Mouse (Mus musculus) naive thymus-derived CD4-positive, alpha-beta T cell, adult 2 months (primary cell): ENCODE results near the gene Qprt.

ENCODE experiments used
- DNase-seq: peaks from one replicate; pipeline ENCODE4 v3.0.0-alpha.2; 2011; ENCODE audit warnings: low read depth

Gene Qprt

GRCm38 (mm10) chr7:127121911-127122270 lies at the start of gene Qprt:
Gene Qprt (minus strand): TSS chr7:127122226.
- DNase-seq, result no peak

DNA sequence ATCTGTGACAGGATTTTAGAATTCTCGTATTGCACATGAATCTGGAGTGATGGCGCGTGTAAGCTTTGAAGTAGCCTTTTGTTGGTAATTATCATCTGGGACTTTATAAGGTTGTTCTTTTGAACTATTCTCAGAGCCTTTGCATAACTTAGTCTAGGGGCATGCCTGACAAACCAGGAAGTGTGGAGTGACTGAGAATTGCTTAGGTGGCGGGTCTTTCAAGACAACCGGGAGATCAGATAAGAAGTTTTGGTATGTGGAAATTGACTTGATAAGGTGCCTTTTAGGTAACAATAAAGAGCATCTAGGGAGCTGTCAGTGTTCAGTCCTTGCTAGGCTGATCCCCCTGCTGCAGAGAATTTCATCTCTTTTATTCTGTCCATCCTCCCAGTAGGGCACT lies 44.5 kb upstream of the Qprt start:
- DNase-seq, result peak; percentile 55

DNA sequence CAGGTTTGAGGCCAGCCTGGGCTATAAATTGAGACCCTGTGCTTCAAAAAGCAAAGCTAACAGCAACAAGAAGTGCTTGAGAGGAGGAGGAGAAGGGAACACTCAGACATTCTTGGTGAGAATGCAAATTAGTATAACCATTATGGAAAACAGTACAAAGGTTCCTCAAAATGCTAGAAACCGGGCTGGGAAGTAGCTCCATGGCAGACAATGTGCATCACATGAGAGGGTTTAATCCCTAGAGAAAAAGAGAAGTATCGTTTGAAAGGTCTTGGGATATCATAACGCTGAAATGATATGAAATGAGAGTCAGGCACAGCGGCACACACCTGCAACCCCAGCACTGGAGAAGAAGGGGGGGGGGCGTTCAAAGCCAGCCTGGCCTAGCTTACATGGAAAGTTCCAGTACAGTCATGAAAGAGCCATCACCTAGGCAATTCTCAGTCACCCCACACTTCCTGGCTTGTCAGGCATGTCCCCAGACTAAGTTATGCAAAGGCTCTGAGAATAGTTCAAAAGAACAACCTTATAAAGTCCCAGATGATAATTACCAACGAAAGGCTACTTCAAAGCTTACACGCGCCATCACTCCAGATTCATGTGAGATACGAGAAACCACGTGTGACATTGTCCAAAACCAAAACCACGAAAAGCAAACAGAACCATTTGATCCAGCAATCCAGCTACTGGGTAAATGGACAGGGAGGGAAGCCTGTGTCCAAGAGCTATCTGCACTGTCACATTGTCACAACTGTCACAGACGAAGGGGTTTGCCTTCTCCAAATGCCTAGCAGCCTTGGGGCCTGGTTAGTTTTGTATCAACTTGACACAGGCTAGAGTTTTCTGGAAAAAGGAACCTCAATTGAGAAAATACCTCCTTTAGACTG lies 43.8 kb upstream of the Qprt start:
- peak; percentile 69 for DNase-seq

- no peak for DNase-seq
These were observed 42.0 kb upstream of the Qprt start for GRCm38 (mm10) chr7:127164002-127164401.

- DNase-seq, result no peak
These were observed 40.5 kb upstream of the Qprt start for GRCm38 (mm10) chr7:127162546-127162945.

DNA sequence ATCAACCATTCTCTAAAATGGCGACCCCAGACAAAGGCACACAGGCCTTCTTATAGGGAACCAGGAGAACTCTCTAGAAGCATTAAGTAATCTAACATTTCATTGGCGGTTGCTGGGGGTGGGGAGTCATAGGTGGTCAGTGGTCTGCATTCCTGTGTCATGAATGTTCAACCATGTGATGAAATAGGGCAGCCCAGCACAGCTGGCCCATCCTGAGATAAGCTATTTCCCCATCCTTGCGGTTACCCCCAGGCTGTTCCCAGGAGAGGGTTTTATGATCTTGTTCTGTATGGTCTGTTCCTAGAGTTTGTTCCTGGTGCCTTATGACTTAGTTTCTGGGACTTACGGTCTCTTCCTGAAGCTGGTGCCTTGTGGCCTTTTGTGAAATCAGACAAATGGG lies 35.5 kb upstream of the Qprt start:
- DNase-seq, result no peak

- DNase-seq, result no peak
These were observed 31.5 kb upstream of the Qprt start for GRCm38 (mm10) chr7:127153477-127153876.

DNA sequence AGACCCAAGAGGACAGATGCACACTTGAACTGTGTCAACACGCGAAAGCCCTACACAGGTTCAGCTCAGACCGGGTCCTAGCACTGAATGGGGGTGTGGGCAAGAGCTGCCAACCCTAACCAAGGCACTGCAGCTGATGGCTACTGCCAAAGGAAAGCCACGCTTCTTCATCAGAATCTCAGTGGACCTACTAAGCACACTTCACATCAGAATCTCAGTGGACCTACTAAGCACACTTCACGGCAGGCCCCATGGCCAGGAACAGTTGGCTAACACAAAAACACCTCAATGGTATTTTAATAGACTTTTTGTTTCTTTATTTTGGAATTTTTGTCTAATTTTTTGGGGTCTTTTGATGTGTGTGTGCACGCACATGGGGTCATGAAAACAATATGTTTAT lies 30.4 kb upstream of the Qprt start:
- DNase-seq, result no peak

DNA sequence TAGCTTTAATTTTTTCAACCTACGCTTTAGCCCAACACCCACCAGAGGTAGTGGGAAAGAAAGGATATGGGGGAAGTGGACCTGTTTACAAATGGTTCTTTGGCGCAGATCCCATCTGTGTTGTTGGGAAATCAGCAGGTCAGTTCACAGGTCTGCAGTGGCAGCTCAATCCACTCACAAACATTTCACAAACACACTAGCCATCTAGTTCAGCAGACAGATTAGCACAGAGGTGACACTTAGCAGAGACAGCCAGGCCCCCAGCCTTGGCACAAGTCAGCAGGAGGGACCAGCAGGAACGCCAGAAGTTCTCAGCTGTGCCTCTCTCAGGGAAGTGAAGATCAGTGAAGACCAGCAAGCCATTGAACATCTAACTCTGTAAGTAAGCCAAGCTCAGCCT lies 25.9 kb upstream of the Qprt start:
- DNase-seq, result no peak

DNA sequence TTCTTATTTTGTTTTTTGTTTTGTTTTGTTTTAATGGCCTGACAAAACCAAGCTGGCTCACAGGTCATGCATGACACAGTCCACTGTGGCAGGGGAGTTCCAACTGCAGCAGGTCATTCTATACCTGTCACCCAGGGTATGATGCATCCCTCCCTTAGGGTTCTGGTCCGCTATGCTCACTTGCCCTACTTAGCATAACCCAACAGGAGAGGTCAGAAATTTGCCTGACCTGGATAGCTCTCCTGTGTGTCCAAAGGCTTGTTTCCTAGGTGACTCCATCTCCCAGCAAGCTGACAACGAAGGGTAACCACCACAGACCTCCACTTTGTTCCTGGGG lies 24.2 kb upstream of the Qprt start:
- DNase-seq, result no peak

- DNase-seq, result no peak
These were observed 23.6 kb upstream of the Qprt start for GRCm38 (mm10) chr7:127145387-127146266.

DNA sequence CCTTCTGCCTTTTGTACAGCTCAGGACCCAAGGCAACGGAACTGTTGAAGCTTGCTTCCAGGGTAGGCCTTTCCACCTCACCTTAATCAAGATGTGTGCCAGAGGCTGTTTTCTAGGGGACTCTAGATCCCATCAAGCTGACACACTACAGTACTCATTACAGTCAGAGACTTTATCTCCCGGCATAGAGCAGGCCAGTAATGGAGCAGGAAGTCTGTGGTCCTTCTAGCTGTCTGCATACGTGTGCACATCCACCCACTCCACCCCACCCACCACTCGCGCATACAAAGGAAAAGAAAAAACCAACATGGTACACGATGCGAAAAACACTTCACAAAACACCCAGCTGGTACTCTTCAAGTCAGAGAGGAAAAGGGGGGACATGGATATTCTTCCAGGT lies 22.4 kb upstream of the Qprt start:
- DNase-seq, result peak; percentile 83

GRCm38 (mm10) chr7:127142666-127143065 lies 20.6 kb upstream of the Qprt start:
- DNase-seq, result no peak

DNA sequence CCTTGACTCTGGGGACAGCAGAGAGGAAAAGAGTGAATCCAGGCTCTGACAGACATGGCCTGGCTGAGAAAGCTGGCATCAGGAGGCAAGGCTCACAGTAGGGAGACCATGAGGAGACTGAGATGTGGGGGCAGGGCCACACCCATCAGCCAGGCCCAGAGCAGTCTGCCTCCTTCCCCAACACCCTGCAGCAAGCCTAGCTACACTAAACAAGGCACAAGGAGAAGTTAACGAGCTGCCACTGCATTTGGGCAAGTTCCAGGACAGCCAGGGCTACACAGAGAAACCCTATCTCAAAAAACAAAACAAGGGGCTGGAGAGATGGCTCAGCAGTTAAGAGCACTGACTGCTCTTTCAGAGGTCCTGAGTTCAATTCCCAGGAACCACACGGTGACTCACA lies 20.2 kb upstream of the Qprt start:
- no peak for DNase-seq

DNA sequence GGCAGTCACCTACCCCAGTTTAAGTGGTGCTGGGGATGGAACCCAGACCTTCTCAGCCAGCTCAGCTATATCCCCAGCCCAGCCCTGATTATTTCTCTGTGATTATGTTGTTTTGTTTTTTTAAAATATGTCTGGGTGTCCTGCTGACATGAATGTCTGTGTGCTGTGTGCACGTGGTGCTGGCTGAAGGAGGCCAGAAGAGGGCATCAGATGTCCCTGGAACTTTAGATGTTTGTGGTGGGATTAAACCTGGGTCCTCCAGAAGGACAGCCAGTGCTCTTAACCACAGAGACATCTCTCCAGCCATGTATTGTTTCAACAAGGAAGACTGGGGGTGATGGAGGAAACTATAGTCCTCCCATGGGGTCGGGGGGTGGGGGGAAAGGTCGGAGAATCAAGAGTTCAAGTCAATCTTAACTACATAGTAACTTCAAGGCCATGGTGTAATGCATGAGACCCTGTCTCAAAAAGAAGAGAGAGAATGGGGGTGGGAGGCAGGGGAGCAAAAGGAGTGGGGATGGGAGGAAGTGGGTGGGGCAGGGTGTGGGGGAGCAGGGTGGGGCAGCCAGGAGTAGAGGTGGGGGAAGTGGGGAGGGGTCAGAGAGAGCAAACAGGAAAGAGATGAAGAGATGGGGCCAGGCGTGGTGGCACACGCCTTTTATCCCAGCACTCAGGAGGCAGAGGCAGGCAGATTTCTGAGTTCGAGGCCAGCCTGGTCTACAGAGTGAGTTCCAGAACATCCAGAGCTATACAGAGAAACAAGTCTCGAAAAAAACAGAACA lies 18.8 kb upstream of the Qprt start:
- DNase-seq, result no peak

GRCm38 (mm10) chr7:127139562-127139961 lies 17.5 kb upstream of the Qprt start:
- DNase-seq, result no peak

DNA sequence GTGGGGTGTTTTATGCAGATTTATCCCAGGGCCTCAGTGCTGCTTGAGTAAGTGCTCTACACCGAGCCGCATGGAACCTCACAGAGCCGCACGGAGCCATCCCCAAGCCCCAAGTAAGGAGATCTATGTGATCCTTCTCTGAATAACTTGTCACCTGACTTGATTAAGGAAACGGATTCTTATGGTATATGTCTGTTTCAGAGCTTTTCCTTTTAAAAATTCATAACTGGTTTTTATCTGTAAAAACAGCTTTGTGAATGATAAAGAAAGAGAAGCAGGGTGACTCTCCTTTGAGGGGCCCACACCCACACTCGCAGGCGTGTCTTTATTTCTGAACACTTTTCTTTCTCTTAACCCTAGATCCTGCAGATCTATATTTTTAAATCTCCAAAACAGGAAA lies 17.1 kb upstream of the Qprt start:
- no peak for DNase-seq

DNA sequence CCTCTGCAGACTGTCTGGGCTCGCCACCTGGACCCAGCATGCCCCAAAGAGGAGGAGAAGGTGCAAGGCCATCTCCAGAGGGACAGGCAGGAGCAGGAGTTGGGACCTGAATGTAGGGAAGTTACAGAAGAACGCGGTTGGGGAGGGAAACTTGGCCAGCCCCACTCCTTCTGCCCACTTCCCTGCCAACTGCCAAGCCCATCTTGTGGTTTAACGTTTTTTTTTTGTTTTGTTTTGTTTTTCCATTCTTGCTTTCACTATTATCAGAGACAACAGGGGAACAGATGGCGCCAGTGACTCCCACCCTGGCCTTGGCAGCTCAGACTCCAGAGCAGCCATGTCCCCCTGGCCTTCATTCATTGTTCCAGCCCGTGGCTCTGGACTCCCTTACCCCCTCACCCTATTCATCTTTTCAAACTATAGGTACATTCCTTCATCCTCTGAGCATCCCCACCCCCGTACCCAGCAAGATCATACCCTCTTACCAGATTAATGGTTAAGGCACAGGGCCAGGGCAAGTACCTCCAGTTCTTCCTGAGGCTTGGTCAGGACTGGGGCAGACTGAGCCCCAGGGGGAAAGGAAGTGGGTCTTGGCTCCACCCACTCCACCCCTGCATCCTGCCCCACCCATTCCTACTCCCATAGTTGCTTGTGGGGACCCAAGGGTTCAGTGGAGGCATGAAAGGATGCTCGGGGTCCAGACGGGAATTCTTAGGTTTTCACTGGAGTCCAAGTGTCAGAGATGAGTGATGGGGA lies 15.4 kb upstream of the Qprt start, which contains the start of gene Spn:
Spn (minus strand) TSS at position 562 of the 756 bp plus-strand sequence.
- peak; percentile 76 for DNase-seq

DNA sequence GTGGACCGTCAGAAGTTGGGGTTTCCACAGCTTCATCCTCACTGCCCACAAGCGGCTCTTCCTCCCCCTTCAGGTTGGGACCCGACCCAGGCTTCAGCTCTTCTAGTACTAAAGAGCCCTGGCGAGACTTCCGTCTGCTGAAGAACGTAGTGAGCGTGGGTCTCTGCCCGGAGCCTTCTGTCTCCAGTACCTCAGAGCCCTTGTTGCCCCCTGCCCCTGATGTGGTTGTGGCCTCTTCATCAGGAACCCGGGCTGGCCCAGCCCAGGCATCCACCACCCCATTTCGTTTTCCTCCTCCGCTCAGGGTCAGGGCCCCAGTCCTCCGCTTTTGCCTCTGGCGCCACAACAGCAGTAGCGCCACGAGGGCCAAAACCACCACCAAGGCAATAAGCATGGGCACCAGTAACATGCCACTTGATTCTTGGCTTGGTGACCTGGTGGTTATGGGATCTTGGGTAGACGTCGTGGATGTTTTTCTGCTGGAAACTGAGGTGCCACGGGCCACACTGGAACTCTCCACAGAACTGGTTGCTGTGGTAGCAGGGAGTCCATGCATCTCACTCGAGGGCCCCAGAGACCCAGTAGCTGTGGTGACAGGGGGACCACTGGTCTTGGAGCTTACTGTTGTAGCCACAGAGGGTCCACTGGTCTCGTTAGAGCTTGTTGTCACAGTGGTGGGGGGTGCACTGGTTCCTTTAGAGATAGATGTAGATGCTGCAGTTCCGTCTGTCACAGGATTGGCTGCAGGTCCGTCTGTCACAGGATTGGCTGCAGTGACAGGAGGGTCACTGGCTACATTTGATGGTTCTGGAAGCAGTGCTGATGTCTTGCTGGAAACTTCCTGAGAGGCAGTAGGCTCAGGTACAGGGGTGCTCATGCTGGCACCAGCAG lies 14.4 kb upstream of the Qprt start:
- DNase-seq, result peak; percentile 62

DNA sequence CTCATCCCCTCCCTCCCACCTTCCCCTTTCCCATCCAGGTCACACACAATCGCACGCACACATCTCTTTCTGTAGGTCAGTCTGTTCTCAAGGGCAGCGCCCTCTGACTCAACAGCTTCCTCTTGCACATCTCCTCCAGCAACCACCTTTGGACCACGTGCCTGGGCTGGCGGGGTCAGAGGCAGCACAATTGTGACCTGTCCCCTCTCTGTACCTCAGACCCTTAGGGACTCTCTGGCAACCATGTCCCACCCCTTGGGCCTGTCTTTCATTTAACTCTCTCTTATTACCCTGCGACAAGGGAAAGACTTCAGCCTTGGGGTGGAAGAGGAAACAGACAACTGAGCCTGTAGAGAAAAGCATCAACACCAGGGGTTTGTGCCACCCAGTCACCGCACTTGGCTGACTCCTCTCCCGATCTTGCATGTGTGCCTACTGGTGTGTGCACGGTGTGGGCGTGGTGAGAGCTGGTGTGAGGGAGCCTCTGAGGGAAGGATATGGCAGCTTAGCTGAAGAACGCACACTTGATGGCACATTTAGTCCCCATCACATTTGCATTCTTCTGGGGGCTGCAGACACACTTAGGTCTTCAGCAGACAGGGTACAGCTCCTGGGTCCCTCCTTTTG lies 12.9 kb upstream of the Qprt start:
- peak; percentile 66 for DNase-seq
